In genomic region chr2:48815039-48815590, GRCm38 (mm10) we compare ENCODE assay signal across 8 mouse cellular contexts. TPM values are rescaled to one million over a fixed set of nuclear protein-coding genes. Genes with fewer than 3 reads are reported as not detected.
DNase-seq lines count a peak whose midpoint lies in the region; ATAC-seq and TF ChIP-seq lines count a peak whose summit lies in the region.

No protein-coding gene starts in this region.

- H3K79me2 ChIP-seq in macrophage (ENCODE audit: inconsistent target) = peaks cover 49% of the 10 kb centered on the region

- H3K9me3 ChIP-seq in heart, embryonic 15.5 days (replicated peaks) = no peaks in the 10 kb centered on the region
- peaks cover 3% of the 10 kb centered on the region; the same call in 1 of the 2 replicates for H3K9me3 ChIP-seq in E14TG2a.4 (ENCODE audit: low read length)
- H3K9me3 ChIP-seq in forebrain, embryonic 16.5 days (ENCODE audit: control insufficient read depth, low read length) = no peaks in the 10 kb centered on the region

- intact Hi-C loops in left cerebral cortex, postnatal 4 days (cut with DNase I) = loop anchor here (10.0 kb wide), 1 partner anchor 820 kb away; no protein-coding TSS in a partner anchor

- DNase-seq in heart, postnatal 4 days = no peak
- no peak for DNase-seq in testis, postnatal 14 days (ENCODE audit: low spot score)
- no peak for DNase-seq in left cerebral cortex, postnatal 4 days
- DNase-seq in layer of hippocampus, adult 9-11 months = no peak

- H3K36me3 ChIP-seq in heart, embryonic 15.5 days = no peaks in the 10 kb centered on the region
- H3K36me3 ChIP-seq in E14TG2a.4 (ENCODE audit: insufficient read depth, low read length) (no peaks in the 10 kb centered on the region), macrophage (ENCODE audit: inconsistent target) (no peaks in the 10 kb centered on the region)
- no peaks in the 10 kb centered on the region for H3K36me3 ChIP-seq in forebrain, embryonic 16.5 days (ENCODE audit: control insufficient read depth, insufficient read depth)

- H3K27me3 ChIP-seq in heart, embryonic 15.5 days = no peaks in the 10 kb centered on the region
- peaks cover 14% of the 10 kb centered on the region for H3K27me3 ChIP-seq in E14TG2a.4 (ENCODE audit: insufficient read depth, low read length)
- H3K27me3 ChIP-seq in forebrain, embryonic 16.5 days (replicated peaks; ENCODE audit: control insufficient read depth, insufficient read depth, low read length) = no peaks in the 10 kb centered on the region

- no peak for TF ChIP-seq CTCF in E14TG2a.4 (conservative IDR thresholded peaks at IDR 0.05; ENCODE audit: low read length)

- 3% methylated on average over 15 of the region's 15 CpGs for WGBS in heart, embryonic 15.5 days
- WGBS in forebrain, embryonic 16.5 days = under 1% methylated on average over 15 of the region's 15 CpGs
- WGBS in macrophage (ENCODE audit: missing documents) = 7% methylated on average over 15 of the region's 15 CpGs

- ATAC-seq in heart, embryonic 15.5 days (replicated peaks; ENCODE audit: insufficient number of reproducible peaks, insufficient read depth, low FRiP score, low read depth) = no peak
- no peak for ATAC-seq in forebrain, embryonic 16.5 days

- peak overlapping the region; percentile 73 for H3K4me2 ChIP-seq in heart, embryonic 15.5 days
- peak overlapping the region; percentile 80 for H3K4me2 ChIP-seq in forebrain, embryonic 16.5 days (ENCODE audit: low read length)

- H3K27ac ChIP-seq in heart, embryonic 15.5 days = peak overlapping the region; percentile 98
- H3K27ac ChIP-seq in forebrain, embryonic 16.5 days (ENCODE audit: low read length) = peak overlapping the region; percentile 98
- H3K27ac ChIP-seq in macrophage = no peak overlapping the region

- H3K4me1 ChIP-seq in heart, embryonic 15.5 days (replicated peaks) = peaks cover 10% of the 10 kb centered on the region
- H3K4me1 ChIP-seq in E14TG2a.4 (replicated peaks; ENCODE audit: low read depth, low read length) = peaks cover 36% of the 10 kb centered on the region
- peaks cover 15% of the 10 kb centered on the region for H3K4me1 ChIP-seq in forebrain, embryonic 16.5 days (replicated peaks; ENCODE audit: control insufficient read depth, insufficient read depth, low read length)

- peak overlapping the region; percentile 90 for H3K4me3 ChIP-seq in heart, embryonic 15.5 days
- peak overlapping the region; percentile 89 for H3K4me3 ChIP-seq in E14TG2a.4 (replicated peaks; ENCODE audit: low read length)
- H3K4me3 ChIP-seq in forebrain, embryonic 16.5 days (replicated peaks; ENCODE audit: low read length) = peak overlapping the region; percentile 100
- peak overlapping the region; percentile 74 for H3K4me3 ChIP-seq in macrophage (ENCODE audit: inconsistent target)

- peak overlapping the region; percentile 94 for H3K9ac ChIP-seq in heart, embryonic 15.5 days
- peak overlapping the region; percentile 97 for H3K9ac ChIP-seq in forebrain, embryonic 16.5 days (replicated peaks; ENCODE audit: low read depth, low read length)

RNA-seq across cellular contexts. Expression of gene Acvr2a, which starts 1.2 kb away (rescaled TPM):
- 8.9 and 10.3 TPM in 2 replicates for polyA plus RNA-seq in heart, embryonic 15.5 days (2015; fragmentation: Nextera tagmentation; extraction: Ambion mirVana)
- total RNA-seq in heart, postnatal 4 days (2021) = 10 to 100 TPM; 18.9 to 19.7 TPM
- 52.3 and 53.4 TPM in 2 replicates for polyA plus RNA-seq in forebrain, embryonic 16.5 days (2015; fragmentation: Nextera tagmentation; extraction: Ambion mirVana)
- 10 to 100 TPM in 18 of 26 experiments, 1 to 10 TPM in 8; 6.9 to 18.0 (median 12.0) TPM for total RNA-seq in macrophage (2018; cell fraction: chromatin; rRNA removed)
- total RNA-seq in macrophage (2018; cell fraction: cytosol; rRNA removed) = 1 to 10 TPM; 2.3 to 5.6 (median 3.6) TPM
- total RNA-seq in macrophage (2018; cell fraction: nucleus; rRNA removed) = 10 to 100 TPM in 18 of 26 experiments, 1 to 10 TPM in 8; 7.6 to 19.5 (median 12.6) TPM
- 2.2 to 2.4 TPM (median 2.4 TPM) in 3 replicates for polyA plus RNA-seq in macrophage (2018)
- total RNA-seq in left cerebral cortex, postnatal 4 days (2021) = 10 to 100 TPM; 72.8 to 91.2 TPM
